Mouse (Mus musculus) c-Kit-positive CD71-positive TER-119-negative erythroid progenitor cells, embryonic 14.5 days (primary cell): ENCODE measurements around the gene Khdc1c.
"Not testable (repeated sequence)": the region's sequence is repeated elsewhere in the genome, so short reads cannot be mapped to it uniquely, and the experiment has no call there.

ENCODE experiments used
- DNase-seq: peaks from one replicate; pipeline ENCODE4 v3.0.0-alpha.2; 2013; ENCODE audit warnings: low read depth

The Khdc1c gene

GRCm38 (mm10) chr1:21368031-21368430, at the start of gene Khdc1c:
Khdc1c (plus strand) TSS chr1:21368331.
- not testable (repeated sequence) for DNase-seq

DNA sequence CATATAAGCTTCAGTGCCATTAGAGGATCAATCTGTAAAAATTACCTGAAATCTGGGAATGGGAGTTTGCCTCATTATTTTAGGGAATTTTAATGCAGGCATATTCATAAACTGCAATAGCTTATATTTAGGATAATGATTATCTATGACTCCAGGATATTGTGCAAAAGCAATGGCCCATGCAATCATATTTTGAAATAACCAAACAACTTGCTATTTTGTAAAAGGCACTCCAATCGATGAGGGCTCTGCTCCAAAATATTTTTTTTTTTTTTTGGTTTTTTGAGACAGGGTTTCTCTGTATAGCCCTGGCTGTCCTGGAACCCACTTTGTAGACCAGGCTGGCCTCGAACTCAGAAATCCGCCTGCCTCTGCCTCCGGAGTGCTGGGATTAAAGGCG, 47.9 kb upstream of the Khdc1c start:
- DNase-seq = not testable (repeated sequence)

- no peak for DNase-seq
Observed at GRCm38 (mm10) chr1:21321656-21322055, 46.5 kb upstream of the Khdc1c start.

- no peak for DNase-seq
Observed at GRCm38 (mm10) chr1:21323996-21324574, 44.0 kb upstream of the Khdc1c start.

GRCm38 (mm10) chr1:21324633-21325032, 43.5 kb upstream of the Khdc1c start:
- no peak for DNase-seq

- DNase-seq = no peak
Observed at GRCm38 (mm10) chr1:21326733-21327132, 41.4 kb upstream of the Khdc1c start.

- not testable (repeated sequence) for DNase-seq
Observed at GRCm38 (mm10) chr1:21331161-21331560, 37.0 kb upstream of the Khdc1c start.

DNA sequence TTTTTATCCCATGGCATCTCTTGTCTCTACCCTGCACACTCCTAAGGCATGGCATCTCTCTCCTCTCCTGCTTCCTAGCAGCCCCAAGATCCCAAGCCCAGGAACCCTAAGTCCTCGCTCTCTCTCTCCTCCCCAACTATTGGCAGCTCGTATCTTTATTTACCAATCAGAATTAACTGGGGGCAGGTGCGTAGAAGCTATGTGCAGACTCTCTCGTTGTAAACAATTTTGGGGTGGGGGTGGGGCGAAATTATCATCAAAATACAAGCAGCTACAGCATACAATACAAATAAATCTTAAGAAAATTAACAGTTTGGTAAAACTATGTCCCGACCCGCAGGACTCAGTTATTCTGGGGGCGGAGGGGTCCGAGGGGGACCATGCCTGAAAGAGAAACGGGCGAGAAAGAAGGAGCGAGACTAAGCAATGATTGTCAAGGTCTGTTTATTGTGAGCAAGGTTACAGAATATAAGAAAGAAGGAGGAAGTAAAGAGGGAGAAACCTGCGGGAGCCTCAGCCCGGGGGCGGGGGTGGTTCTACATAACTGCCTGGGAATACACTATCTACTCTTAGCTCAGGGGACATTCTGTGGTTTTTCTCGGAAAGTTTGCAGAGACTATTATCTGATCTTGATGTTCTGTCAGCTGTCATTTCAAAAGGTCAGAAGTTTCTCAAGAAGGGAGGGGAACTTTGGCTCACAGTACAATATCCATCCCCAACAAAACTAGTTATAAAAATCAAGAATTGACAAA, 34.7 kb upstream of the Khdc1c start:
- DNase-seq = peak; percentile 57

DNA sequence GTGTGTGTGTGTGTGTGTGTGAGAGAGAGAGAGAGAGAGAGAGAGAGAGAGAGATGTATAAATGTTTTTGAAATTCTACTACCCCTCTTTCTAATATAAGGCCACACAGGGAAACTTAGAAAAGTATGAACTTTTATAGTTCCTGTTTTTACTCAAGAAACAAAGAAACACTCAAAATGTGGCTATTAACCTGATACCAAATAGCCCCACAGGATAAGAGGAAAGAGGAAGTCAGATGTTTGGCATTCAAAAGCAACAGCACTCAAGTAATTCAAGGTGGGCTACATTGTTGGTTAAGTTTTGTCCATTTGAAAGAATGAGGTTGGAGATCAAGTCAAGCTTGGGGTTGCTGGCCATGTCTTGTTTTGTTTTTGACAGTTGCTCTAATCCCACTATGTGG, 32.3 kb upstream of the Khdc1c start:
- DNase-seq = no peak

DNA sequence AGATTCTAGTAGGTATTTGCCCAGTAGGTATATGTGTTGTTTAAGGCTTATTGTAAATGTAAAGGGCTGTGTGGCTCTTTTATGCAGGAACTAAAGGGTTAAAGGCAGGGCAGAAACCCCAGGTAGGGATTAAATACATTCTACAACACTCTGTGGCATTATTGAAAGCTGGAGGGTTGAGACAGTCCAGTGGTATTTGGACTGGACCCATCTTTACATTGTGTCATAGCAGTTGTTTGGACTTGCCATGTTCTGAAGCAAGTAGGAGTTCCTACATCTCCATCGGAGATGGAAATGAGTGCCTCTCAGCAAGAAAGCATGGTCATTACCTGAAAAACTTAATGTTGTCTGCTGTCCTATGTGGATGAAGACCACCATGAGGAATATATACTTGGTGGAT, 27.4 kb upstream of the Khdc1c start:
- no peak for DNase-seq

- DNase-seq = no peak
Observed at GRCm38 (mm10) chr1:21344253-21344652, 23.9 kb upstream of the Khdc1c start.

- not testable (repeated sequence) for DNase-seq
Observed at GRCm38 (mm10) chr1:21344752-21345151, 23.4 kb upstream of the Khdc1c start.

- no peak for DNase-seq
Observed at GRCm38 (mm10) chr1:21349341-21349740, 18.8 kb upstream of the Khdc1c start, which contains the start of gene Khdc1a. Khdc1a (plus strand) TSS chr1:21349641.

DNA sequence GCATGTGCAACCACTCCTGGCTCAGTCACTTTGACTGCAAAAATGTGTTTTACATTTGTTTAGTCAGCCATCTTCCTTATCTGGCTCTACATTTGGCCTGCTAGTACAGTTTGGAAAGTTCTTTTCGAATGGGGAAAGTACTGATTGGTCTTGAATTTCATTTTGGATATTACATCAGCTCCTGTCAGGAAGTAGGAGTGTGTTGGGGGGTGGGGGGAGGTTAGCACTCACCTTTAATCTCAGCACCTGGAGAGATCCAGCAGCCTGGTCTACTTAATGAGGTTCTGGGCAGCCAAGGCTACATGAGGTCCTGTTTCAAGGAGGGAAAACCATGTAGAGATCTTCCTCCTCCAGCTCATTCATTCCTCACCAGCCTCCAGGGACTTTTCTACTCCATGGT, 15.1 kb downstream of the Khdc1c start, which contains the start of gene Khdc1b:
Gene Khdc1b (plus strand): TSS at position 301 of the 400 bp plus-strand sequence.
- DNase-seq = no peak

GRCm38 (mm10) chr1:21391138-21391671, 23.1 kb downstream of the Khdc1c start:
- DNase-seq = no peak

DNA sequence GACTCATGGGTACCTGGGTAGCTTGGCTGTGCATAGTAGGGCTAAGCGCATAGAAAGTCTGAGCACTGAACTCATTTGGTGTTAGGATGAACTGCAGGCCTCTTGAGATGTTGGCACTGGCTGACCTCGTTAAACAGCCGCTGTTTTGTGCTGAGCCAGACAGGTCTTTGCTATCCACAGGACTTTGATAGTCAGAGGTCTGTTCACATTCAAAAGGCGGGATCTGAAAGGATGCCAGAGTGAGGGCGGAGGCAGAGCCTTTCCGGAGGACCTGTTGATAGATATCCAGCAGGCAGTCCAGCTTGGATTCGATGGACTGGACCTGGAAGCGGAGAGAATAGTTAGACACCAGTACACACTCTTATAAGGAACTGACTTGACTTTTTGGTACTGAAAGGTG, 34.7 kb downstream of the Khdc1c start:
- DNase-seq = no peak

GRCm38 (mm10) chr1:21407266-21407665, 39.1 kb downstream of the Khdc1c start:
- no peak for DNase-seq

DNA sequence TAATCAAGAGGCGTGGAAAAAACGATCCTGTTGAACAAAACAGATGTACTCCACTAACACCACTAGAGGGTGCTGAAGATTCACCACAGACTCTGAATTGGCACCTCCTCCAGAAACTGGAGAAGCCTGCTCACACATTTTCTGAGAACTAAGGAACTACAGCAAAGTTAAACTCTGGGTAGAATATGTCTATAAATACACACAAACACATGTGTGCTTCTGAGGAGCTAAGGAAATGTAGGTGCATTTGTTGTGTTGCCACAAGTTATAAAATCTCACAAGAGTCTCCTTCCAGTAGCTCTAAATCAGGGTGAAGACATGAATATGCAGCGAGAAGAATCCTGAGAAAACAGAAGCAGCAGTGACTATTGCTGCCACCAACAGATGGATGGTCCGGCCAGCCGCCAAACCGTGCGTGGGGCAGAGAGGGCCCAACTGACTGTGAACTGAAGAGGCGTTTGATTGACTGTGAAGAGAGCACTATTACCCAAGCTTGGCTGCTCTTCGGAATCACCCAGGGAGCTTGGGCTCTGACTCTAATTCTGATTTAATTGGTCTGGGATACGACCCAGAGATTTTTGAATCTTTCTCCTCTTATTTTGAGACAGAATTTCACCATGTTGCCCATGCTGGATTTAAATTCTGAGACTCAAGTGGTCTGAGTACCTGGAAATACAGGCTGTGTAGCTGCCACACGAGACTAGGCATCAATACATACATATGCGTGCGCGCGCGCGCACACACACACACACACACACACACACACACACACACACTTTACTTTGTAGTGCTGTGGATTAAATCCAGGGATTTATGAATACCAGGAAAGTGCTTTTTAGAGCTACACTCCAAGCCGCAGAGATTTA, 43.4 kb downstream of the Khdc1c start:
- DNase-seq = peak; percentile 10

- DNase-seq = no peak
Observed at GRCm38 (mm10) chr1:21412197-21412555, 44.0 kb downstream of the Khdc1c start.

DNA sequence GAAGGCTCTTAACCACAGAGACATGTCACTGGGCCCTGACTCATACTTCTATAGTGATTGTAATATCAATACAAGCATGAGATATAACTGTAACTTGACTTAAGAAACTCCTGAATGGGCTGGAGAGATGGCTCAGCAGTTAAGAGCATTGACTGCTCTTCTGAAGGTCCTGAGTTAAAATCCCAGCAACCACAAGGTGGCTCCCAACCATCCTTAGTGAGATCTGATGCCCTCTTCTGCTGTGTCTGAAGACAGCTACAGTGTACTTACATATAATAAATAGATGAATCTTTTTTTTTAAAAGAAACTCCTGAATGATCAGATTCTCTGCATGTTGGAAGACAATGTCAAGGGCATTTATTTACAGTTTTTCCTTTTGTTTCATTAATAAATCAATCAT, 51.2 kb downstream of the Khdc1c start:
- DNase-seq = no peak
